Mouse (Mus musculus): ENCODE measurements around the gene Gipc1. TPM values are rescaled to one million over a fixed set of nuclear protein-coding genes. Genes with fewer than 3 reads are reported as not detected.

Gene Gipc1
- total RNA-seq, 2 experiments from 2014 or later = 17.8 to 20.3 TPM

- intact Hi-C loops (cut with DNase I) = no loop called here
Observed at GRCm38 (mm10) chr8:83653662-83654017, 1.2 kb downstream of the Gipc1 start.

GRCm38 (mm10) chr8:83654725-83655124 lies 2.2 kb downstream of the Gipc1 start:
- no peak for DNase-seq
- Histone ChIP-seq H3K4me3 (no peak overlapping the region), H3K27ac (no peak overlapping the region)
- intact Hi-C loops (cut with DNase I) = no loop called here
- TF ChIP-seq CTCF (IDR thresholded peaks at IDR 0.05) = no peak

More at GRCm38 (mm10) chr8:83653662-83654017, 1.2 kb downstream of the Gipc1 start:
- DNase-seq = no peak
- Histone ChIP-seq H3K4me3 (peak overlapping the region; percentile 90), H3K27ac (peak overlapping the region; percentile 91)
- TF ChIP-seq CTCF (IDR thresholded peaks at IDR 0.05) = no peak

GRCm38 (mm10) chr8:83656043-83656442 lies 3.6 kb downstream of the Gipc1 start:
- TF ChIP-seq CTCF (IDR thresholded peaks at IDR 0.05) = no peak
- DNase-seq = no peak
- intact Hi-C loops (cut with DNase I) = no loop called here
- H3K4me3 ChIP-seq = no peak overlapping the region
- no peak overlapping the region for H3K27ac ChIP-seq

GRCm38 (mm10) chr8:83656484-83657246 lies 4.2 kb downstream of the Gipc1 start:
- DNase-seq = no peak
- H3K27ac ChIP-seq = no peak overlapping the region
- intact Hi-C loops (cut with DNase I) = no loop called here

GRCm38 (mm10) chr8:83660545-83660944 lies 8.1 kb downstream of the Gipc1 start:
- intact Hi-C loops (cut with DNase I) = loop anchor here (5.0 kb wide), 1 partner anchor 37 kb away; the partner anchor contains the start of gene Pkn1
- peak overlapping the region; percentile 67 for H3K27ac ChIP-seq
- no peak overlapping the region for H3K4me3 ChIP-seq
- peak; percentile 32 for DNase-seq
- no peak for TF ChIP-seq CTCF (IDR thresholded peaks at IDR 0.05)

More at GRCm38 (mm10) chr8:83656484-83657246, 4.2 kb downstream of the Gipc1 start:
- peak; percentile 35 for TF ChIP-seq CTCF (IDR thresholded peaks at IDR 0.05)
- no peak overlapping the region for H3K4me3 ChIP-seq

- H3K4me3 ChIP-seq = peak overlapping the region; percentile 44
- no peak for TF ChIP-seq CTCF (IDR thresholded peaks at IDR 0.05)
- peak; percentile 47 for DNase-seq
- peak overlapping the region; percentile 67 for H3K27ac ChIP-seq
- intact Hi-C loops (cut with DNase I) = loop anchor here (5.0 kb wide), 1 partner anchor 36 kb away; the partner anchor contains the start of gene Pkn1
Observed at GRCm38 (mm10) chr8:83660995-83661680, 8.7 kb downstream of the Gipc1 start.

GRCm38 (mm10) chr8:83662421-83662826 lies 9.9 kb downstream of the Gipc1 start:
- intact Hi-C loops (cut with DNase I) = loop anchor here (2.0 to 5.0 kb wide), 2 partner anchors 35 to 232 kb away; partner anchors contain the start of gene Pkn1
- Histone ChIP-seq H3K4me3 (peak overlapping the region; percentile 8; the same call in 1 of the 2 replicates), H3K27ac (peak overlapping the region; percentile 67)
- TF ChIP-seq CTCF (IDR thresholded peaks at IDR 0.05) = peak; percentile 98
- peak; percentile 92 for DNase-seq

GRCm38 (mm10) chr8:83664096-83664495 lies 11.6 kb downstream of the Gipc1 start:
- intact Hi-C loops (cut with DNase I) = loop anchor here (5.0 kb wide), 1 partner anchor 33 kb away; the partner anchor contains the start of gene Pkn1
- no peak for TF ChIP-seq CTCF (IDR thresholded peaks at IDR 0.05)
- DNase-seq = peak; percentile 22
- Histone ChIP-seq H3K27ac (no peak overlapping the region), H3K4me3 (no peak overlapping the region)

- Histone ChIP-seq H3K27ac (peak overlapping the region; percentile 3; the same call in 1 of the 2 replicates), H3K4me3 (no peak overlapping the region)
- DNase-seq = peak; percentile 39
- intact Hi-C loops (cut with DNase I) = loop anchor here (5.0 kb wide), 1 partner anchor 32 kb away; the partner anchor contains the start of gene Pkn1
- TF ChIP-seq CTCF (IDR thresholded peaks at IDR 0.05) = no peak
Observed at GRCm38 (mm10) chr8:83664931-83665625, 12.6 kb downstream of the Gipc1 start.

- Histone ChIP-seq H3K4me3 (peak within 1 kb of the TSS; percentile 41), H3K27ac (peak within 1 kb of the TSS; percentile 60)
- intact Hi-C loops (cut with DNase I) = no loop called here
- peak; percentile 78 for DNase-seq
- 0 out of 2 replicates have a peak, but pooled peaks have one; percentile 4 for TF ChIP-seq CTCF (IDR thresholded peaks at IDR 0.05)
Observed at GRCm38 (mm10) chr8:83665969-83666865, 13.7 kb downstream of the Gipc1 start, which contains the start of gene Ptger1. Gene Ptger1 (plus strand): TSS chr8:83666678.

- no peak for TF ChIP-seq CTCF (IDR thresholded peaks at IDR 0.05)
- H3K27ac ChIP-seq = peak overlapping the region; percentile 60
- intact Hi-C loops (cut with DNase I) = no loop called here
- H3K4me3 ChIP-seq = peak overlapping the region; percentile 41; the same call in 1 of the 2 replicates
- no peak for DNase-seq
Observed at GRCm38 (mm10) chr8:83666866-83667234, 14.4 kb downstream of the Gipc1 start.

All from gastrocnemius, adult 2 months (tissue).